Mouse (Mus musculus): ENCODE results near the gene G3bp1.

DNA sequence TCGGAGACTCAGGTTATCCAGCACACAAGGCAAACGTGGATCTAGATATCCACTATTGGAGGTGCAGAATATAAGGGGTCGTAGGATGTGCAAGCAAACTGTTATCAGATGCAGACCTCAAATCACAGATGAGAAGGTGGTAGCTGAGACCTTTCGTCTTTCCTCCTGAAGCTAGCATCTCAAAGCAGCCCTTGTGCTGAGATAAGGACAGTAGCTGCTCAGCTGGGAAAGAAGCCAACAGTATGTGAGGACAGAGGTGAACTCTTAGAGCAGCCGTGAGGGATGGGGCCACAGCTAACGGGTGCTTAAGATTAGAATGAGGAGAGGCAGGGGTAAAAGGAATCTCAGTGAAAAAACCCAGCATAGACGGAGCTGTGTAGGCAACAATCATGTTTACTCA is 72.6 kb downstream of the G3bp1 start:
- TF ChIP-seq HCFC1 (IDR thresholded peaks at IDR 0.05; ENCODE audit: low read depth, low read length) (no peak), ZMIZ1 (IDR thresholded peaks at IDR 0.05; ENCODE audit: low read depth, low read length) (no peak), MAX (IDR thresholded peaks at IDR 0.05; ENCODE audit: low read length) (no peak), ELF1 (IDR thresholded peaks at IDR 0.05; ENCODE audit: low read depth, low read length) (no peak), ZNF384 (IDR thresholded peaks at IDR 0.05; ENCODE audit: low read depth, low read length) (no peak), CHD2 (IDR thresholded peaks at IDR 0.05; ENCODE audit: low read length) (no peak), CTCF (conservative IDR thresholded peaks at IDR 0.05 in 1 of 2, IDR thresholded peaks at IDR 0.05 in 1 of 2; ENCODE audit: low read depth in 2 of 2, low read length in 2 of 2) (no peak), MYC (IDR thresholded peaks at IDR 0.05; ENCODE audit: low read depth, low read length) (no peak)
